Mouse (Mus musculus): ENCODE measurements around the gene Gm7324. TPM values are rescaled to one million over a fixed set of nuclear protein-coding genes. Genes with fewer than 3 reads are reported as not detected.

The Gm7324 gene
- polyA plus RNA-seq (2012; ENCODE audit: low replicate concordance), result not detected in 2 replicates

DNA sequence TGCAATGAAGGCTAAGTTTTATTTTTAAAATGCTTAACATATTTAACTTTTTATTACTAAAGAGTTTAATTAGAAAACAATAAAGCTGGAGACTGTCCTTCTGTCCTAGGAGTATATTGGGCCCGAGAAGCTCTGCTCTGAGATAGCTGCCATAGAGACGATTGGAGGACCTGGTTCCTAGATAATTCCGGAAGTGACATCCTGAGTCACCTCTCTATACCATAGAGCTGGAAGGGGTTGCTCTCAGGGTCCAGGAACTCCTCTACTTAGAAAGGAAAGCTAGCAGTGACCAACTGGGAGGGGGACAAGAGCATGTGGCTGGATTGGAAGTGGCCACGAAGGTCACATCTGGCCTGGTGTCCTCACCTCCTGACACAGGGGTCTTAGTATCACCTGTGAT lies at the start of gene Gm7324:
TSS of gene Gm7324 (plus strand) at position 208 of the 400 bp plus-strand sequence.

DNA sequence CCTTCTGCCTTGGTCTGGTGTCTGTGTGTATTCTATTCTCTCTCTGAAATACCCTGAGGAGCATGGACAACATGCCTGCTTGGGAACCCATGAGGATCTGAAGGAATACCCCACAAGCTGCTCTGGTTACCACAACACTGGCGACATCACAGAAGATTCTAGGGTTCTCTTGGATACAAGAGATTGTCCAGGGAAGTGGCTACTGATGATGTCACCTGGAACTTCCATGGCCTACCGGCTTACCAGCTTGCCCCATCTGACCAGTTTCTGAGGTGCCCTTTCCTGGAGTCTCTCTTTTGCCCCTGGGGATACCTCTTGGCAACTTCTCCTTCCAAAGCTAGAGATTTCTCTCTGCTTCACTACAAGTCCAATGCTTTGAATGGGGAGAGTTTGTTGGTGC lies 20.5 kb upstream of the Gm7324 start, which contains the start of gene Gm8165:
TSS of gene Gm8165 (minus strand) at position 101 of the 400 bp plus-strand sequence.

DNA sequence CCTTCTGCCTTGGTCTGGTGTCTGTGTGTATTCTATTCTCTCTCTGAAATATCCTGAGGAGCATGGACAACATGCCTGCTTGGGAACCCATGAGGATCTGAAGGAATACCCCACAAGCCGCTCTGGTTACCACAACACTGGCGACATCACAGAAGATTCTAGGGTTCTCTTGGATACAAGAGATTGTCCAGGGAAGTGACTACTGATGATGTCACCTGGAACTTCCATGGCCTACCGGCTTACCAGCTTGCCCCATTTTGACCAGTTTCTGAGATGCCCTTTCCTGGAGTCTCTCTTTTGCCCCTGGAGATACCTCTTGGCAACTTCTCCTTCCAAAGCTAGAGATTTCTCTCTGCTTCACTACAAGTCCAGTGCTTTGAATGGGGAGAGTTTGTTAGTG lies 29.8 kb downstream of the Gm7324 start, which contains the start of gene Gm16506:
TSS of gene Gm16506 (minus strand) at position 101 of the 400 bp plus-strand sequence.

DNA sequence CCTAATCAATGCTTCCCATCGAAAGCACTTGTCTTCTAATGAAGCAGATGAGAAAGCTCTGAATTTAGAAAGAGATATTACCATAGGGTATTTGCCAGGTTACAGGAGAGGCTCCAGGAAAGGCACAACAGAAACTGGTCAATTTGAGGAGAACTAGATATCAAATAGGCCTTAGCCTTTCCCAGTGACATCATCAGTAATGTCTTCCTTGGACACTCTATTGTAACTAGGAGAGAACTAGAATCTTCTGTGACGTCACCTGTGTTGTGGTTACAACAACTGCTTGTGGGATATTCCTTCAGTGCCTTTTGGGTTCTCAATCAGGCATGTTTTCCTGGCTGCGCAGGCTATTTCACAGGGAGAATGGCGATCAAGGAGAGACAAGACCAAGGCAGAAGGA lies 49.9 kb downstream of the Gm7324 start, which contains the start of gene Gm6526:
TSS of gene Gm6526 (plus strand) at position 301 of the 400 bp plus-strand sequence.

Other genes starting within 250 kb of the Gm7324 start
- not detected in 2 replicates for gene Gm5799, start 154.3 kb upstream of the Gm7324 start, polyA plus RNA-seq (2012; ENCODE audit: low replicate concordance)
- not detected in 2 replicates for gene Gm17654, start 118.7 kb upstream of the Gm7324 start, polyA plus RNA-seq (2012; ENCODE audit: low replicate concordance)
- gene Gm10375, start 89.8 kb upstream of the Gm7324 start, polyA plus RNA-seq (2012; ENCODE audit: low replicate concordance), result not detected in 2 replicates
- not detected in 2 replicates for gene Gm8165, start 20.6 kb upstream of the Gm7324 start, polyA plus RNA-seq (2012; ENCODE audit: low replicate concordance)
- not detected in 2 replicates for gene Gm16506, start 29.7 kb downstream of the Gm7324 start, polyA plus RNA-seq (2012; ENCODE audit: low replicate concordance)
- not detected in 2 replicates for gene Gm6526, start 50.0 kb downstream of the Gm7324 start, polyA plus RNA-seq (2012; ENCODE audit: low replicate concordance)
- gene Gm8180, start 86.9 kb downstream of the Gm7324 start, polyA plus RNA-seq (2012; ENCODE audit: low replicate concordance), result not detected in 2 replicates
- not detected in 2 replicates for gene Ear1, start 177.7 kb downstream of the Gm7324 start, polyA plus RNA-seq (2012; ENCODE audit: low replicate concordance)
- gene Ear10, start 225.7 kb downstream of the Gm7324 start, polyA plus RNA-seq (2012; ENCODE audit: low replicate concordance), result not detected in 2 replicates
- gene Gm8113, start 227.6 kb downstream of the Gm7324 start, polyA plus RNA-seq (2012; ENCODE audit: low replicate concordance), result 0.24 TPM in 1 of 2 replicates, not detected in the other